In the genomic region with DNA sequence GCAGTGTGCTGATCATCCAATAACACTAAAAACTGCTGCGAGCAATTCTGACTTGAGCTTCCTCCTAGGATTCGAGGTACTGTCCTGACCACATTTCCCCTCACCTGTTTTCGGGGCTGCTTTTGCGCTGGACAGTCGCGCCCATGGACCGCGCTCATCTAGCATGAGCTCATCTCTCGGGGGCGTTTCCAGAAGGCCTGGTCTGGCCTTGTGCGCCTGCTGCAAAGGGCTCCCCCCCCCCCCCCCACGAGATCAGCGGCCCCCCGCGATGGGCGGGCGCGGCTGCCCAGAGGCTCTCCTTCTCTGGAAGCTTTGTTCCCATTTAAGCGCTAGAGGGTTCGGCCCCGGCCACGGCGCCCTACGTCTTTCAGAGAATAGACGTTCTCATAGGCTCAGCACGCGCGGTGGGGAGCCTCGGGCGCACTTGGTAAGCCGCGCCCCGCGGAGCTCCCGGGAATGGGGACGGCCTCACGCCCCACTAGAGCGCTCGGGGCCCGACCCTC, we compare ENCODE assay signal across 8 mouse cellular contexts. TPM values are rescaled to one million over a fixed set of nuclear protein-coding genes. Genes with fewer than 3 reads are reported as not detected.
DNase-seq lines count a peak whose midpoint lies in the region; ATAC-seq lines count a peak whose summit lies in the region.

No protein-coding gene starts in this region.

- intact Hi-C loops in gastrocnemius, postnatal 14 days (cut with DNase I; ENCODE audit: low total_unique reads) = no loop called here

- ATAC-seq in hindbrain, embryonic 13.5 days (ENCODE audit: low FRiP score) = peak; percentile 9
- ATAC-seq in midbrain, embryonic 14.5 days (ENCODE audit: low FRiP score, low TSS enrichment) = peak; percentile 22

- H3K4me1 ChIP-seq in hindbrain, embryonic 13.5 days (replicated peaks) = peaks cover 15% of the 10 kb centered on the region
- peaks cover 6% of the 10 kb centered on the region for H3K4me1 ChIP-seq in midbrain, embryonic 14.5 days (ENCODE audit: control insufficient read depth, insufficient read depth, low read length)

- H3K27me3 ChIP-seq in hindbrain, embryonic 13.5 days = no peaks in the 10 kb centered on the region
- no peaks in the 10 kb centered on the region for H3K27me3 ChIP-seq in midbrain, embryonic 14.5 days (ENCODE audit: control insufficient read depth, insufficient read depth, low read length)

- under 1% methylated on average over 40 of the region's 40 CpGs for WGBS in hindbrain, embryonic 13.5 days
- WGBS in midbrain, embryonic 14.5 days = under 1% methylated on average over 40 of the region's 40 CpGs

- peak overlapping the region; percentile 100 for H3K27ac ChIP-seq in hindbrain, embryonic 13.5 days
- H3K27ac ChIP-seq in midbrain, embryonic 14.5 days (replicated peaks; ENCODE audit: low read depth, low read length) = peak overlapping the region; percentile 99

- H3K4me2 ChIP-seq in hindbrain, embryonic 13.5 days = peak overlapping the region; percentile 66
- peak overlapping the region; percentile 85 for H3K4me2 ChIP-seq in midbrain, embryonic 14.5 days (ENCODE audit: low read length)

- no peaks in the 10 kb centered on the region for H3K9me3 ChIP-seq in hindbrain, embryonic 13.5 days
- H3K9me3 ChIP-seq in midbrain, embryonic 14.5 days (ENCODE audit: control insufficient read depth, low read length) = no peaks in the 10 kb centered on the region

- peak overlapping the region; percentile 92 for H3K9ac ChIP-seq in hindbrain, embryonic 13.5 days
- peak overlapping the region; percentile 94 for H3K9ac ChIP-seq in midbrain, embryonic 14.5 days (replicated peaks; ENCODE audit: low read length)

- DNase-seq in gastrocnemius, adult 18-20 months (ENCODE audit: low spot score) = peak; percentile 65
- no peak for DNase-seq in gastrocnemius, postnatal 14 days
- DNase-seq in spleen, adult 12 weeks (ENCODE audit: low spot score) = peak; percentile 35
- DNase-seq in spleen, adult 18-20 months = no peak
- DNase-seq in midbrain, embryonic 14.5 days = no peak
- DNase-seq in layer of hippocampus, postnatal 10 days (ENCODE audit: low spot score in 2 of 2) = no peak
- no peak for DNase-seq in thymus, postnatal 10 days (ENCODE audit: low spot score in 2 of 2)

- H3K4me3 ChIP-seq in hindbrain, embryonic 13.5 days = peak overlapping the region; percentile 97
- peak overlapping the region; percentile 95 for H3K4me3 ChIP-seq in midbrain, embryonic 14.5 days (replicated peaks; ENCODE audit: low read depth, low read length)

- H3K36me3 ChIP-seq in hindbrain, embryonic 13.5 days = no peaks in the 10 kb centered on the region
- no peaks in the 10 kb centered on the region for H3K36me3 ChIP-seq in midbrain, embryonic 14.5 days (ENCODE audit: control insufficient read depth, insufficient read depth, low read length)

RNA-seq across cellular contexts. Expression of a gene that starts 0.6 kb away (rescaled TPM):
- total RNA-seq in gastrocnemius, adult 18-20 months (2021) = 10 to 100 TPM; 58.8 to 66.5 TPM
- total RNA-seq in gastrocnemius, postnatal 14 days (2021) = 10 to 100 TPM; 47.2 to 49.3 TPM
- polyA plus RNA-seq in hindbrain, embryonic 13.5 days (2015; fragmentation: Nextera tagmentation; extraction: Ambion mirVana) = 156 and 157 TPM in 2 replicates
- polyA plus RNA-seq in midbrain, embryonic 14.5 days (2014; fragmentation: Nextera tagmentation; extraction: Ambion mirVana) = 197 and 216 TPM in 2 replicates
- 100 to 1,000 TPM; 219 to 238 TPM for total RNA-seq in layer of hippocampus, postnatal 10 days (2021)

Comparison
In these comparisons a context has a peak if more than half of its experiments do, and no peak if none do; other contexts are left out.
1. DNase-seq: peak in gastrocnemius, adult 18-20 months (single experiment) and spleen, adult 12 weeks (single experiment); none in gastrocnemius, postnatal 14 days (single experiment), spleen, adult 18-20 months (0 of 2), midbrain, embryonic 14.5 days (single experiment), layer of hippocampus, postnatal 10 days (0 of 2) and thymus, postnatal 10 days (0 of 2).